Mouse (Mus musculus): ENCODE data around the gene Marco.

- TF ChIP-seq CTCF (IDR thresholded peaks at IDR 0.05; ENCODE audit: control insufficient read depth, insufficient read depth, insufficient read length) (no peak), MYOG (IDR thresholded peaks at IDR 0.05; ENCODE audit: control insufficient read depth, extremely low read depth, insufficient read length) (no peak), MYOD1 (IDR thresholded peaks at IDR 0.05; ENCODE audit: control insufficient read depth, insufficient read length, low read depth) (no peak), USF1 (IDR thresholded peaks at IDR 0.05; ENCODE audit: low read depth) (no peak)
Observed at GRCm38 (mm10) chr1:120510311-120510710, 5.5 kb upstream of the Marco start.
